Mouse (Mus musculus): ENCODE data around the gene Ubl3. TPM values are rescaled to one million over a fixed set of nuclear protein-coding genes. Genes with fewer than 3 reads are reported as not detected.

Gene Ubl3
- polyA plus RNA-seq, 1 experiment = 129 TPM

DNA sequence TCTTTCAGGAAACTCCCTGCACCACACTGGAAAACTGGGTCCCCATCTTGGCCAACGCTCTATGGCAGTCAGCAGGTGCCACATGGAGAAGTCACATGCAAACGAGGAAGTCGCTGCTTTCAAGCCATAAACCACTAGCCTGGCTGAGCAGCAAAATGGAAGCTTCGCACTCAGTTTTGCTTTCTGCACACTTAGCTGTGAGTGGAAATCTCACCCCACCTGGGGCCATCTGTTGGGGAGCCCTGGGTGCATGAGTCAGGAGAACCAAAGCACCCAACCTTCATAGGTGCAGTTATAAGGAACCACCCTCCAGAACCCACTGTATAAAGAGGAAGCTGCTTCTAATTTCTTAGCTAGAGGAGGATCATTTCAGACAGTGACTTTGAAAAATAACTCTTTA, 59.6 kb downstream of the Ubl3 start:
- Histone ChIP-seq H3K4me1 (ENCODE audit: control insufficient read depth, insufficient read depth, low read length) (no peaks in the 10 kb centered on the region), H3K27ac (ENCODE audit: insufficient read depth, low read length) (no peak overlapping the region), H3K4me3 (ENCODE audit: insufficient read depth, low read length) (no peak overlapping the region)
- no peak for TF ChIP-seq POLR2A (IDR thresholded peaks at IDR 0.05; ENCODE audit: extremely low read depth, insufficient read depth, low read length)
- TF ChIP-seq CTCF (IDR thresholded peaks at IDR 0.05; ENCODE audit: extremely low read depth, insufficient read depth, low read length) = no peak

DNA sequence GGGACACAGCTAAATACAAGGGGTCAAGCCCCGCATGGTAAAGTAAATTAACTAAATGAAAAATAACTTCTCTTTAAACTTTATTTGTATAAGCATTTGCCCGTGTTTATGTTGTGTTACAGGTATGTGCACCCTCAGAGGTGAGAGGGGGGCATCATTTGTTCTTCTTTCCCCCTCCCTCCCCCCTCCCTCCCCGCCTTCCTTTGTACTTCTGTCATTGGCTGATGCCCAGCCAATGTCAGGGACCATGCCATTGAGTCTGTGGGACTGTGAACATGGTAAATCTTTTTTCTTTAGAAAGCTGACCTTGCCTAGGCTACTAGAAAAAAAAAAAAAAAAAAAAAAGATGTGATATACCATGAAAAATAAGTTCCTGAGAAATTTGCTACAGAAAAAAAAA, 62.2 kb downstream of the Ubl3 start:
- no peak for TF ChIP-seq POLR2A (IDR thresholded peaks at IDR 0.05; ENCODE audit: extremely low read depth, insufficient read depth, low read length)
- TF ChIP-seq CTCF (IDR thresholded peaks at IDR 0.05; ENCODE audit: extremely low read depth, insufficient read depth, low read length) = no peak
- Histone ChIP-seq H3K4me1 (ENCODE audit: control insufficient read depth, insufficient read depth, low read length) (no peaks in the 10 kb centered on the region), H3K4me3 (ENCODE audit: insufficient read depth, low read length) (no peak overlapping the region), H3K27ac (ENCODE audit: insufficient read depth, low read length) (no peak overlapping the region)

DNA sequence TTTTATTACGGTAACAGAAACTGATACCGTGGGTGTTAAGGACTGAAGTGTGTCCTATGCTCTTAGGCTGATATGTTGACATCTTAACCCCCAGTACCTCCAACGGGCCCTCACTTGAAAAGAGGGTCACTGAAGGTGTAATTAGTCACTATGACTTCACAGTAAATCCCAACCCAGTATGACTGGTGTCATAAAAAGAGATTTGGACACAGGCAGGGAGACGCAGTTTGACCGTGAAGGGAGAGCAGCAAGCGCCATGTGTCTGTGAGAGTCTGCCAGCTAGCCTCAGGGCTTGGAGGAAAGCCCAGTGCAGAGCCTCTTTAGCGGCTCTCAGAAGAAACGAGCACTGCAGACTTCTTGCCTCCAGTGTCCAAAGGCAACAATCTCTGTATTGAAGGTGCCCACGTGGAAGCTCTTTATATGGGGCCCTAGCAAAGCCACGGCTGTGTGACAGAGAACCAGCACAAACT, 62.8 kb downstream of the Ubl3 start:
- H3K4me1 ChIP-seq (ENCODE audit: control insufficient read depth, insufficient read depth, low read length) = no peaks in the 10 kb centered on the region
- H3K27ac ChIP-seq (ENCODE audit: insufficient read depth, low read length) = no peak overlapping the region
- TF ChIP-seq CTCF (IDR thresholded peaks at IDR 0.05; ENCODE audit: extremely low read depth, insufficient read depth, low read length) (no peak), POLR2A (IDR thresholded peaks at IDR 0.05; ENCODE audit: extremely low read depth, insufficient read depth, low read length) (no peak)
- no peak overlapping the region for H3K4me3 ChIP-seq (ENCODE audit: insufficient read depth, low read length)

DNA sequence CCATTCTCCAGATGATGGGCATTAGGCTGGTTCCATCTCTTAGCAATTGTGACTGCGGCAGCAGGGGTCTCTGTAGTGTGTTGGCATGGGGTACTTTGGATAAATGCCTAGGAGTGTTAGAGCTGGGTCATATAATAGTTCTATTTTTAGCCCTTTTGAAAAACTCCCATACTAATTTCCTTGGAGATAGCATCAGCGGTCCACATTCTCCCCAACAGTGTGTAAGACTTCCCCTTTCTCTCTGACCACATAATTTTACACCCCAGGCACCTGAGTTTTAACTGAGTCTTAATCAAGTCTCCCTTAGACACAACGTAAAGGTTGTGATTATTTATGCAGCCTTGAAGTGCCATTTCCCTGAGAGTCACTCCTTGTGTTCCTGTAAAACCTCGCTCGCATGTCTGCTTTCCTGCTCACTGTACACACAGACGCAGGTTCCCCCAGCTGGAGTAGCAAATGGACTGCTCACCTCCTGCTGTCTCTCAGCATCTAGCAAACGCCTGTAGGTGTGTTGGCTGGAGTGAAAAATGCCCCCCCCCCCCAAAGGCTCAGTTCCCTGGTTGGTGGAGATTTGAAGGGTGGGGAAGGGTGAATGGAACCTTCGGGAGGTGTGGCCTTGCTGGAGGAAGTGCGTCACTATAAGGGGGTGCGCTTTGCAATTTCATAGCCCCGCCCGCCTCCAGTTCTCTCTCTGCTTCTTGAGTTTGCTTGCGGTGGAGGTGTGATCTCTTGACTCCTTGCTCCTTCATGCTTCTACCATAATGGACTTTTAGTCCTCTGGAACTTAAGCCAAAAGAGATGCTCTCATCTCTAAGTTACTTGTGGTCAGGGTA, 63.5 kb downstream of the Ubl3 start:
- Histone ChIP-seq H3K4me3 (ENCODE audit: insufficient read depth, low read length) (0 out of 2 replicates have a peak overlapping the region, but pooled peaks have one; percentile 12), H3K27ac (ENCODE audit: insufficient read depth, low read length) (no peak overlapping the region), H3K4me1 (ENCODE audit: control insufficient read depth, insufficient read depth, low read length) (no peaks in the 10 kb centered on the region)

DNA sequence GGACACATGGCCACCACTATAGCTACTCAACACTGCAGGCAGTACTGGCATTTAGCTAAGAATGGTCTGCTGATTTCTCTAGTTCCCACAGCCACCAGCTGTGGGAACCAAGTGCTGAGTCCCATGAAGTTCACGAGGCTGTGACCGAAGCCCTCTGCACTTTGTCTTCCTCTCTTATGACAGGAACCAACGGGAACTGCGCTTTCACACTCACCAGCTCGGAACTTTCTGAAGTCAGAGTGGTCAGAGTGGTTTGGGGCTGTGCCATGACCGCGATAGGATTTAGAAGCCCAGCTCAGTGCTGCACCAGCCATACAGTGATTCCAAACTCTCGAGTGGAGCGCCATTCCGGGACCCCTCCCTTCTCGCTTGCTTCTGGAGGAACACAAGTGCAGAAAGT, 66.4 kb downstream of the Ubl3 start:
- H3K4me3 ChIP-seq (ENCODE audit: insufficient read depth, low read length) = no peak overlapping the region
- H3K4me1 ChIP-seq (ENCODE audit: control insufficient read depth, insufficient read depth, low read length) = no peaks in the 10 kb centered on the region
- H3K27ac ChIP-seq (ENCODE audit: insufficient read depth, low read length) = no peak overlapping the region
- TF ChIP-seq POLR2A (IDR thresholded peaks at IDR 0.05; ENCODE audit: extremely low read depth, insufficient read depth, low read length) (no peak), CTCF (IDR thresholded peaks at IDR 0.05; ENCODE audit: extremely low read depth, insufficient read depth, low read length) (no peak)

More for the DNA sequence above, 63.5 kb downstream of the Ubl3 start:
- TF ChIP-seq POLR2A (IDR thresholded peaks at IDR 0.05; ENCODE audit: extremely low read depth, insufficient read depth, low read length) (0 out of 2 replicates have a peak, but pooled peaks have one; percentile 31), CTCF (IDR thresholded peaks at IDR 0.05; ENCODE audit: extremely low read depth, insufficient read depth, low read length) (no peak)

DNA sequence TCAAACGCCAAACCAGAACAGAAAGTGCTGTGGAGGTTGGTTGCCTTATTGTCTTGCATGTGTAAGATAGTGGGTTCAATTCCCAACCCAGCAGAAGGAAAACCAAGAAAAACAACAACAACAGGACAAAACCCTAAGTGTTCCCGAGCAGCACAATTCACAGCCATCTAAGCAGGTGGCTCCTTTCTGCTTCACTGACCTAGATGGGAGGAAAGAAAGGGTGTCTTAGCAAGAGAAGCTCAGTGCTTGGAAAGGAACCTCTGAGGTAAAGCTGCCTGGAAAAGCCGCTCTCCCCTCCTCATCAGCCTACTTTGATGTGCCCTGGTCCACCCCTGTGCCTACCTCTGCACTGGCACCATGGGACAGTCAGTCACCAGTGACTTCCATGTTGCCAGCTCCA, 70.8 kb downstream of the Ubl3 start:
- no peak overlapping the region for H3K27ac ChIP-seq (ENCODE audit: insufficient read depth, low read length)
- TF ChIP-seq CTCF (IDR thresholded peaks at IDR 0.05; ENCODE audit: extremely low read depth, insufficient read depth, low read length) = no peak
- TF ChIP-seq POLR2A (IDR thresholded peaks at IDR 0.05; ENCODE audit: extremely low read depth, insufficient read depth, low read length) = no peak
- no peak overlapping the region for H3K4me3 ChIP-seq (ENCODE audit: insufficient read depth, low read length)
- no peaks in the 10 kb centered on the region for H3K4me1 ChIP-seq (ENCODE audit: control insufficient read depth, insufficient read depth, low read length)

DNA sequence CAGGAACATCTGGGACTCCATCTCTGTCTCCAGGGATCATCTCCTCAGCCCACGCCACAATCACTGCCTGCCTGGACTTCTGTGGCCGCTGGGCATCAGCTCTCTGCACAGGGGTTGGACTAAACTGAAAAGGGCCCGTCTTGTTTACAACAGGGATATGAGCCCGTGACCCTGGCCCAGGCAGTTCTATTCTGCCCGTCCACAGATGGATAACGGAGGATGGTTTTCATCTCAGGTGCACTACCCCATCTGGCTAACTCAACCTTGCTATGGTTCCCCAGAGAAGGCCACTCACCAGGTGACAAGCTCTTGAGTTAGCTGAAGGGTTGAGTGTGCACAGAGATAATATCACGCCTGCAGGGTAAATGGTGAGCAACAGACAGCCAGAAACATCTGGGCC, 78.2 kb downstream of the Ubl3 start:
- TF ChIP-seq CTCF (IDR thresholded peaks at IDR 0.05; ENCODE audit: extremely low read depth, insufficient read depth, low read length) (no peak), POLR2A (IDR thresholded peaks at IDR 0.05; ENCODE audit: extremely low read depth, insufficient read depth, low read length) (no peak)
- Histone ChIP-seq H3K4me3 (ENCODE audit: insufficient read depth, low read length) (no peak overlapping the region), H3K27ac (ENCODE audit: insufficient read depth, low read length) (no peak overlapping the region), H3K4me1 (ENCODE audit: control insufficient read depth, insufficient read depth, low read length) (no peaks in the 10 kb centered on the region)

DNA sequence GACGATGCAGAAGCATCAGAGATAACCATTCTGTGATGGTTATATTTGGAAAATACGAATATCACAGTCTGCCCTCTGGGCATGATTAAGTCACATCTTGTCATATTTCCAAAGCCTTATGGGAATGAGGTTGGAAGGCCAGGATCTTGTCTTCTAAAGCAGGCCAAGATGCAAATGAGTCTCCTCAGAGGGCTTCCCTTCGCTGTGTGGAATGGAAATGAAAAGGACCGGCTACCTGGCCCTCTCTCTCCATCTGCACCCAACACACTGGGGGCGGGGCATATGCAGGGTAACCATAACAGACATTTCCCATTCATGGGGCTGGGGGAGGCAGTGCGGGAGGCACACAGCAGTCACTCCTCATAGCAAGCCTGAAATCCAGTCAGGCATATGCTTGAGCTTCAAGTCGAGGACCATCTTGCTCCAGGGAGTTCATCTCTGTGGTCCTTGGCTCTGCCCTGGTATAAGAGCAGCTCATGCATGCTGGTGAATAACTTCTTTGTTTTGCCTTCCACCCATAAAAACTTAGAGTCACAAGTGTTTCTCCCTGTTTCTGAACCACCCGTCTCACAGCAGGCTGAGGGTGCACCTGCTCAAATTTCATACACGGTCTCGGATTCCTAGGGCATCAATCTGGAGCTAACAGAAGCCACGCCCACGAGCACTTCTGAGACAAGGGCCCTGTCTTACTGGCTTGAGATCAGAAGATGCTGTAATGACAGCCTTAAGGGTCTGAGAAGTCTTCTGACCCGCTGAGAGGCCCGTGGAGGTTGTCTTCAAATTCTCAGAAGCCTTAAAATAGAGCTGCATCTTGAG, 83.8 kb downstream of the Ubl3 start:
- Histone ChIP-seq H3K4me1 (ENCODE audit: control insufficient read depth, insufficient read depth, low read length) (0 out of 2 replicates have a peak, but pooled peaks cover 2% of the 10 kb centered on the region), H3K4me3 (ENCODE audit: insufficient read depth, low read length) (no peak overlapping the region), H3K27ac (ENCODE audit: insufficient read depth, low read length) (no peak overlapping the region)
- no peak for TF ChIP-seq CTCF (IDR thresholded peaks at IDR 0.05; ENCODE audit: extremely low read depth, insufficient read depth, low read length)
- no peak for TF ChIP-seq POLR2A (IDR thresholded peaks at IDR 0.05; ENCODE audit: extremely low read depth, insufficient read depth, low read length)

DNA sequence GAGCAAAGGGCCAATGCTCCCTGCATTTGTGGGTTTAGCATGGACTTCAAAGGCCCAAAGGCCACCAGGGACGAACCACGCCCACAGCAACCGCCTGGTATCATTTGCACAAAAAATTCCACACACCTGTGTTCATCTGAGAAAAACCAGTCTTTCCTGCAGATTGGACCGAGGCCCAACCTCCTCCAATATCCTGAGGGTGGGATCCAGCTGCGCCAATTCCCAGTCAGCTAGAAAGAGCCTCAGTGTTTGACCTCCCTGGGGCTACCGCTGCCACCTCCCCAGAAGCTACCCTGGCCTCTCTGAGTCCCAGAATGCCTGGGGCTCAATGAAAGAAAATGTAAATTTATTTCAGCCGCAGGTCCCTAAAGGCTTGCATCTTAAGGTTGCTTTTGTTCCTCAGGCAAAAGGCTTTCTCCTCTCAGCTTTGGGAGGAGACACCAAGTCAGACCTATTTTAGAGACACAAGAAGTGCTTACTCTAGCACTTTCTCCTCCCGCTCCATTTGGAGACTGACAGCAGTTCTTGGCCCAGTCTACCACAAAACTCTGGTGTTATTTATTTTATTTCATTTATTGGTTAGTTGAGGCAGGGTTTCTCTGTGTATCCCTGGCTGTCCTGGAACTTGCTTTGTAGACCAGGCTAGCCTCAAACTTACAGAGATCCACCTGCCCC, 85.5 kb downstream of the Ubl3 start:
- no peak overlapping the region for H3K27ac ChIP-seq (ENCODE audit: insufficient read depth, low read length)
- TF ChIP-seq POLR2A (IDR thresholded peaks at IDR 0.05; ENCODE audit: extremely low read depth, insufficient read depth, low read length) (no peak), CTCF (IDR thresholded peaks at IDR 0.05; ENCODE audit: extremely low read depth, insufficient read depth, low read length) (no peak)
- 0 out of 2 replicates have a peak, but pooled peaks cover 2% of the 10 kb centered on the region for H3K4me1 ChIP-seq (ENCODE audit: control insufficient read depth, insufficient read depth, low read length)
- no peak overlapping the region for H3K4me3 ChIP-seq (ENCODE audit: insufficient read depth, low read length)

Measured in cortical plate, adult 2 months (tissue).